In genomic region chr10:13415489-13416104, GRCm38 (mm10) we compare ENCODE assay signal across 16 mouse cellular contexts. TPM values are rescaled to one million over a fixed set of nuclear protein-coding genes. Genes with fewer than 3 reads are reported as not detected.
DNase-seq lines count a peak whose midpoint lies in the region; ATAC-seq and TF ChIP-seq lines count a peak whose summit lies in the region.
"Had no signal": no experiment of that assay in that cellular context is flagged by ENCODE, and none has a peak within 500 bp of the region (broad histone marks: within the 10 kb centered on the region; RNA-seq: fewer than 3 reads in every experiment).

No protein-coding gene starts in this region.

- H3K4me2 ChIP-seq in kidney, embryonic 16.5 days (replicated peaks; ENCODE audit: low read depth, low read length): no peak overlapping the region
- H3K4me2 ChIP-seq in embryonic facial prominence, embryonic 14.5 days (ENCODE audit: low read depth, low read length): no peak overlapping the region
- no peak overlapping the region for H3K4me2 ChIP-seq in forebrain, postnatal 0 days (ENCODE audit: low read depth)
- H3K4me2 ChIP-seq in neural tube, embryonic 13.5 days: no peak overlapping the region
- H3K4me2 ChIP-seq in intestine, postnatal 0 days (replicated peaks; ENCODE audit: low read depth): no peak overlapping the region
- H3K4me2 ChIP-seq: embryonic facial prominence, embryonic 13.5 days; hindbrain, embryonic 15.5 days; liver, embryonic 13.5 days had no signal

- H3K9ac ChIP-seq in kidney, embryonic 16.5 days (replicated peaks; ENCODE audit: low read length): no peak overlapping the region
- no peak overlapping the region for H3K9ac ChIP-seq in embryonic facial prominence, embryonic 14.5 days (ENCODE audit: low read depth, low read length)
- H3K9ac ChIP-seq in forebrain, postnatal 0 days: no peak overlapping the region
- H3K9ac ChIP-seq in neural tube, embryonic 13.5 days: no peak overlapping the region
- H3K9ac ChIP-seq in intestine, postnatal 0 days (ENCODE audit: low read depth, low read length): no peak overlapping the region
- H3K9ac ChIP-seq: embryonic facial prominence, embryonic 13.5 days; hindbrain, embryonic 15.5 days; liver, embryonic 13.5 days had no signal

- TF ChIP-seq CTCF in forebrain, postnatal 0 days (IDR thresholded peaks at IDR 0.05; ENCODE audit: low read depth): no peak
- no peak for TF ChIP-seq CTCF in intestine, postnatal 0 days (IDR thresholded peaks at IDR 0.05; ENCODE audit: low read depth)

- H3K4me3 ChIP-seq in kidney, embryonic 16.5 days (ENCODE audit: low read length): no peak overlapping the region
- H3K4me3 ChIP-seq in embryonic facial prominence, embryonic 14.5 days (ENCODE audit: low read depth, low read length): no peak overlapping the region
- H3K4me3 ChIP-seq in forebrain, postnatal 0 days (ENCODE audit: low read depth, low read length): no peak overlapping the region
- no peak overlapping the region for H3K4me3 ChIP-seq in neural tube, embryonic 13.5 days
- no peak overlapping the region for H3K4me3 ChIP-seq in intestine, postnatal 0 days (ENCODE audit: low read depth, low read length)
- H3K4me3 ChIP-seq: embryonic facial prominence, embryonic 13.5 days; hindbrain, embryonic 15.5 days; liver, embryonic 13.5 days had no signal

- H3K27ac ChIP-seq in kidney, embryonic 16.5 days (ENCODE audit: low read length): peak overlapping the region; percentile 58
- no peak overlapping the region for H3K27ac ChIP-seq in embryonic facial prominence, embryonic 14.5 days (replicated peaks; ENCODE audit: low read depth, low read length)
- no peak overlapping the region for H3K27ac ChIP-seq in forebrain, postnatal 0 days (ENCODE audit: low read depth, low read length)
- peak overlapping the region; percentile 43 for H3K27ac ChIP-seq in neural tube, embryonic 13.5 days (replicated peaks)
- no peak overlapping the region for H3K27ac ChIP-seq in intestine, postnatal 0 days (ENCODE audit: low read depth, low read length)
- H3K27ac ChIP-seq: embryonic facial prominence, embryonic 13.5 days; hindbrain, embryonic 15.5 days; liver, embryonic 13.5 days had no signal

- no peaks in the 10 kb centered on the region for H3K36me3 ChIP-seq in kidney, embryonic 16.5 days (ENCODE audit: insufficient read depth, low read length)
- no peaks in the 10 kb centered on the region for H3K36me3 ChIP-seq in embryonic facial prominence, embryonic 14.5 days (ENCODE audit: control insufficient read depth, insufficient read depth, low read length)
- no peaks in the 10 kb centered on the region for H3K36me3 ChIP-seq in forebrain, postnatal 0 days (ENCODE audit: insufficient read depth)
- no peaks in the 10 kb centered on the region for H3K36me3 ChIP-seq in neural tube, embryonic 13.5 days
- H3K36me3 ChIP-seq in intestine, postnatal 0 days (ENCODE audit: control insufficient read depth, insufficient read depth): no peaks in the 10 kb centered on the region
- H3K36me3 ChIP-seq: embryonic facial prominence, embryonic 13.5 days; hindbrain, embryonic 15.5 days; liver, embryonic 13.5 days had no signal

- no peak for DNase-seq in kidney, postnatal 25 days
- DNase-seq in embryonic facial prominence, embryonic 14.5 days (ENCODE audit: low spot score): peak; percentile 62
- DNase-seq in forebrain, postnatal 0 days: peak; percentile 30
- no peak for DNase-seq in lung, postnatal 14 days
- DNase-seq: cerebellum, adult 8-10 months; kidney, postnatal 14 days; liver, embryonic 13.5 days; lung, postnatal 10 days; thymus, postnatal 14 days had no signal

- ATAC-seq in kidney, embryonic 16.5 days (ENCODE audit: low FRiP score, low TSS enrichment): 0 out of 2 replicates have a peak, but pooled peaks have one; percentile 6
- ATAC-seq in embryonic facial prominence, embryonic 14.5 days (ENCODE audit: low read depth): peak; percentile 62; the same call in 1 of the 2 replicates
- ATAC-seq in forebrain, postnatal 0 days: peak; percentile 51
- 0 out of 2 replicates have a peak, but pooled peaks have one; percentile 15 for ATAC-seq in neural tube, embryonic 13.5 days (ENCODE audit: low read depth)
- ATAC-seq in erythroblast, adult 5-6 weeks (replicated peaks; ENCODE audit: low FRiP score, poor library complexity, severe bottlenecking): no peak
- ATAC-seq in intestine, postnatal 0 days: no peak

- peaks cover 19% of the 10 kb centered on the region; the same call in 1 of the 2 replicates for H3K4me1 ChIP-seq in kidney, embryonic 16.5 days (ENCODE audit: insufficient read depth, low read length)
- H3K4me1 ChIP-seq in embryonic facial prominence, embryonic 14.5 days (ENCODE audit: control insufficient read depth, insufficient read depth, low read length): no peaks in the 10 kb centered on the region
- H3K4me1 ChIP-seq in forebrain, postnatal 0 days (ENCODE audit: insufficient read depth): no peaks in the 10 kb centered on the region
- H3K4me1 ChIP-seq in neural tube, embryonic 13.5 days (replicated peaks): peaks cover 17% of the 10 kb centered on the region
- H3K4me1 ChIP-seq in intestine, postnatal 0 days (replicated peaks; ENCODE audit: control insufficient read depth, insufficient read depth, low read length): no peaks in the 10 kb centered on the region
- H3K4me1 ChIP-seq: liver, embryonic 13.5 days had no signal

- H3K9me3 ChIP-seq in kidney, embryonic 16.5 days (ENCODE audit: low read length): no peaks in the 10 kb centered on the region
- no peaks in the 10 kb centered on the region for H3K9me3 ChIP-seq in embryonic facial prominence, embryonic 14.5 days (ENCODE audit: control insufficient read depth, low read length)
- H3K9me3 ChIP-seq in forebrain, postnatal 0 days (ENCODE audit: low read length): no peaks in the 10 kb centered on the region
- no peaks in the 10 kb centered on the region for H3K9me3 ChIP-seq in neural tube, embryonic 13.5 days
- no peaks in the 10 kb centered on the region for H3K9me3 ChIP-seq in intestine, postnatal 0 days (ENCODE audit: control insufficient read depth)
- H3K9me3 ChIP-seq: embryonic facial prominence, embryonic 13.5 days; hindbrain, embryonic 15.5 days; liver, embryonic 13.5 days had no signal

- 37% methylated on average over 8 of the region's 8 CpGs for WGBS in kidney, embryonic 16.5 days
- WGBS in embryonic facial prominence, embryonic 14.5 days: 68% methylated on average over 8 of the region's 8 CpGs
- 13% methylated on average over 8 of the region's 8 CpGs for WGBS in forebrain, postnatal 0 days
- WGBS in neural tube, embryonic 13.5 days: 42% methylated on average over 8 of the region's 8 CpGs
- WGBS in intestine, postnatal 0 days: 79% methylated on average over 8 of the region's 8 CpGs

- H3K27me3 ChIP-seq in kidney, embryonic 16.5 days (ENCODE audit: insufficient read depth, low read length): no peaks in the 10 kb centered on the region
- no peaks in the 10 kb centered on the region for H3K27me3 ChIP-seq in embryonic facial prominence, embryonic 14.5 days (replicated peaks; ENCODE audit: control insufficient read depth, insufficient read depth, low read length)
- no peaks in the 10 kb centered on the region for H3K27me3 ChIP-seq in forebrain, postnatal 0 days (ENCODE audit: insufficient read depth, low read length)
- H3K27me3 ChIP-seq in neural tube, embryonic 13.5 days: no peaks in the 10 kb centered on the region
- no peaks in the 10 kb centered on the region for H3K27me3 ChIP-seq in intestine, postnatal 0 days (replicated peaks; ENCODE audit: control insufficient read depth, insufficient read depth, low read length)
- H3K27me3 ChIP-seq: embryonic facial prominence, embryonic 13.5 days; hindbrain, embryonic 15.5 days; liver, embryonic 13.5 days had no signal

RNA-seq across cellular contexts. Expression of gene Phactr2, which starts 58.6 kb away (rescaled TPM):
- polyA plus RNA-seq in kidney, embryonic 16.5 days (2015; fragmentation: Nextera tagmentation; extraction: Ambion mirVana): 20.7 and 26.9 TPM in 2 replicates
- polyA plus RNA-seq in embryonic facial prominence, embryonic 14.5 days (2014; fragmentation: Nextera tagmentation; extraction: Ambion mirVana): 37.8 and 39.9 TPM in 2 replicates
- 6.9 and 10.5 TPM in 2 replicates for total RNA-seq in forebrain, postnatal 0 days (2014; rRNA removed)
- 4.4 and 8.1 TPM in 2 replicates for polyA plus RNA-seq in forebrain, postnatal 0 days (2015; fragmentation: Nextera tagmentation; extraction: Ambion mirVana)
- polyA plus RNA-seq in neural tube, embryonic 13.5 days (2015; fragmentation: Nextera tagmentation; extraction: Ambion mirVana): 11.3 and 11.4 TPM in 2 replicates
- 8.3 and 9.6 TPM in 2 replicates for total RNA-seq in erythroblast, adult 5-6 weeks (2015; ENCODE audit: low replicate concordance)
- total RNA-seq in erythroblast, adult 5-6 weeks (2017; ENCODE audit: low replicate concordance): 5.2 and 9.3 TPM in 2 replicates
- 11.3 and 12.3 TPM in 2 replicates for polyA plus RNA-seq in intestine, postnatal 0 days (2015; fragmentation: Nextera tagmentation; extraction: Ambion mirVana)
- total RNA-seq: MEL had no signal

Comparison
In these comparisons a context has a peak if more than half of its experiments do, and no peak if none do; other contexts are left out.
1. ATAC-seq: peak in kidney, embryonic 16.5 days (single experiment), embryonic facial prominence, embryonic 14.5 days (single experiment), forebrain, postnatal 0 days (single experiment) and neural tube, embryonic 13.5 days (single experiment); none in erythroblast, adult 5-6 weeks (single experiment) and intestine, postnatal 0 days (single experiment).
2. H3K27ac ChIP-seq: peak in kidney, embryonic 16.5 days (single experiment) and neural tube, embryonic 13.5 days (single experiment); none in embryonic facial prominence, embryonic 14.5 days (single experiment), forebrain, postnatal 0 days (single experiment) and intestine, postnatal 0 days (single experiment).
3. DNase-seq: peak in embryonic facial prominence, embryonic 14.5 days (single experiment) and forebrain, postnatal 0 days (single experiment); none in kidney, postnatal 25 days (0 of 2) and lung, postnatal 14 days (single experiment).